Mouse (Mus musculus): ENCODE measurements at regions not wholly inside any gene's neighbourhood (a gene's known extent, or its start where the extent isn't known, plus 50 kb on each side); places are given as distances from the start of the nearest gene placed in this dataset.

DNA sequence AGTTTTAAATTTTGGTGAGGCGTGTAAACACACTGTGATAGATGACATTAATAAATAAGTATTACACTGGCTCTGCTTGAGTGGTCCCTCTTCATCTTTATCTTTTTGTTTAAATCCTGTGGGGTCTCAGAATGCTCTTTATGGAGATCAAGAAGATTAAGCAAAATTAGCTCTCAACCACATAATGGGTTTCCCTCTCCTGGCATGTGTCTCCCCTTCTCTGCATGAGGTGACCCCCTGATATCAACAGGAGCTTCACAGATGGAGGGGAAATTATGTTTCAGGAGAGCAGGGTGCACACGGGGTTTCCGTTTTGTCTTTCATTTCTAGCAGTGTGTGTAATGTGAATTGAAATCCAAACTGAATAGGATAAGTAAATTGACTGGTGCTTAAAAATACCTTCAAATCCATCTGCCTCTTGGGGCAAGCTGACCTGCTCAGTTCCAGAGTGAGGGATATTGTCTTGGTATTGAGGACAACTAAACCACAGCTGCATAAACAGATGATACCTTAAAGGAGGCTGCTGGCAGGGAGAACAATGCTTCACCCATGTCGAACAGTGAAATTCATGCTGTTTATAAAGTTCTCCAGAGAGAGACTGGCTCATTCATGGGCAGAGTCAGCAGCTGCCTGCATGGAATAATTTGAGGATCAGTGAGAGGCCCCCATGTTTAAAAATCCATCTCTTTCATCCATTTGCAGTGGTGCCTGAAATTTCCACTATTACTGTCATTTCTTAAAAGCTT lies 518.3 kb upstream of the Nr2f1 start:
- in situ Hi-C loops (cut with MboI, MseI), result no loop called here

DNA sequence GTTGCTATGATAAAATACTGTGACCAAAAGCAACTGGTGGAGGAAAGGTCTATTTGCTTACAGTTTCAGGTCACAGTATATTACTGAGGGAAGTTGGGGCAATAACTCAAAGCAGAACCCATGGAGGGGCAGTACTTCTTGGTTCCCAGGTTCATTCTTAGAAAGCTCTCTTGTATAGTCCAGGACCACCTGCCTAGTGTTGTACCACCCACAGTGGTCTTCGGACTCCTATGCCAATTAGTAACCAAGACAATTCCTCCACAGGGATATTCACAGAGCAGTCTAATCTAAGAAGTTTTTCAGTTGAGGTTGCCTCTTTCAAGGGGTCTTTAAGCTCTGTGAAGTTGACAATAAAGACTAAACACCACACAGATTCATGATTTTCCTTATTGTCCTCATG lies 517.6 kb upstream of the Nr2f1 start:
- in situ Hi-C loops (cut with MboI, MseI), result no loop called here

DNA sequence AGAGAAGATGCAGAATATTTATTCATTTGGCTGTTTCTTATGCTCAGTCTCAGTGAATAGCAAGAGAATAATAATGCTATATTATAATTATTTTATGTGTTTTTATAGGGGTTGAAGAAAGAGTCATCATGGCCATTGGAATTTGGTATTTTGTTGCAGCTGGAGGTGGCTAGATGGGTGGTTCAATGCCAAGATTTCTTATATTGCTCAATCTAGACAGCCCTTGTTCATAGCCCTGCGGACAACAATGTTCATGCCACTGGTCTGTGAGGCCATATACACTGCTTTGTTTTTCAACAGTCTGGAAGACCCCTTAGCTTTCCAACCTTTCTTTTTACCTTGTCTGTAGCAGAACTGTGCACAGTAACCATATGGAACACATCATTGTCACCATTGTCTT lies 505.1 kb upstream of the Nr2f1 start:
- in situ Hi-C loops (cut with MboI, MseI), result no loop called here

DNA sequence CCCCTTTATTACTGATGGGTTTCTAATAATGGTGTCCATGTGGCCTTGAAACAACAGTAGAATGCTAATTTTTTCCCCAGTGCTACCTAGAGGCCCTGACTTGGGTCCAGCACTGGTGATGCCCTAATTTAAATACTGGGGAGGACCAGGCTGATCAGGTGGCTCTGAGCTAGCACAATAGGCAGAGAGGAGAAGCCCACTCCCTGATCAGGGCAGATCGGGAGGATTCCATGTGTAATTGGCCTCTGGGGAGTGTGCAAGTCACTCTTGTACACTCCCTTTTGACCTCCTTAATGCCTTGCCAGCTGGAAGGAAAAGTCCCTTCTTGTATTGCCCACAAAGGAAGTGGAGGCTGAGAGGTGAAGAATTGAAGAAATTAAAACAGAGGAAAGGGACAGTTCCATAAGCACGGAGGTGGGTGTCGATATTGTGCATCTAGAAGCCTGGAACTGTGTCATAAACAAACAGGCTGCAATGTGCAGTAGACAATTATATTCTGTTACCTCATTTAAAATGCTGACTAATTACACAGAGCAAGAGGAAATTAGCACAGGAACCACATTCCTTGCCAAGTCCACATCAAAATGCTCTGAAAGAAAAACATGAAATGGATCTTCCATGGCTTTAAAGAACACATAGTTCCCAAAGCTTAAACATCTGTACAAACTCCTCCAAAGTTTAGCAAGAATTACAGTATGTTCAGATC lies 498.4 kb upstream of the Nr2f1 start:
- in situ Hi-C loops (cut with MboI, MseI), result no loop called here

DNA sequence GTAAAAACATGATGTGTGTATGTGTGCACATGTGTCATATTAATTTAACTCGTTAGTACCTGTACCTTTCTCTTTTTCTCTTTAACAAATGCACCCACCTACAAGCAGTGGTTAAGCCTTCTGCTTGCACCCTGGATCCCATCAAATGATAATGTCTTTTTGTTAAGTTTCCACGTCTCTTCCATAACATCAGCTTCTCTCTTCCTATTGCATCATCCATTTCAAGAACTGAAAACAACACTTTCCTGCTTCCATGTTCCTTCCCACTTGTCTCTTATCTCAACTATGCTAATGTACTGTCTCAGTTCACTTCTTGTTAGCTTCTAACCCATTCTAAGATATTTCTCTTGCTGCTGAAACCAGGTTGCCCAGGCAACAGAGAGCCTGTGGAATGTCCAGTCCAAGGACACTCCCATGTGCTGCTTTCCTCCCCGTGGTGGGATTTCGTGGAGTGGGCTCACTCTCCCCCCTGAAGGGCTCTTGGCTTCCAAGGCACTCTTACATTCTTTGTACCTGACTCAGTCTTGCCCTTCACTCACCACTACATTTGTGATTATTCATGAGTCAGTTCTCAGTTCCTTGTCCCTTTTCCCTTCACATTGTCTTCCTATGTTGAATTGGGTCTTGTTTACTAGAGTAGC lies 479.8 kb upstream of the Nr2f1 start:
- in situ Hi-C loops (cut with MboI, MseI), result loop anchor here (10.0 kb wide), 1 partner anchor 625 kb away; no protein-coding TSS in a partner anchor

DNA sequence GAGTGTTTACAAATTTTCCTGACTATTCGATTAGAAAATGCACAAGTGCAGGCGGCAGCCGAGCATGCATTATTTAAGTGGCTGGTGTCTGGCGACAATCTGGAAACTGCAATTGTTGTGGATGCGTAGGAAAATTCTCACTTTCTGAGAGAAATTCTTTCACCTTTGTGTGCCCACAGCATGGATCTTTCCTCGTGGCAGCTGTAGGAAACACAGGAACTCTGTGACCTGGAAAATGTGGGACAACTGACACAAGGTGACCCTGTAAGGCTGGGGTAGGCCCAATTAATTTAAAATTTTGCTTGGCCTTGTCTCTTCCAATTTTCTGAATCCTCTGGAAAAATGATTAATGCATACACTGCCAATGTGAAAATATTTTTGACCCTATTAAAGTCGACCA lies 478.7 kb upstream of the Nr2f1 start:
- in situ Hi-C loops (cut with MboI, MseI), result loop anchor here (10.0 kb wide), 1 partner anchor 623 kb away; no protein-coding TSS in a partner anchor

DNA sequence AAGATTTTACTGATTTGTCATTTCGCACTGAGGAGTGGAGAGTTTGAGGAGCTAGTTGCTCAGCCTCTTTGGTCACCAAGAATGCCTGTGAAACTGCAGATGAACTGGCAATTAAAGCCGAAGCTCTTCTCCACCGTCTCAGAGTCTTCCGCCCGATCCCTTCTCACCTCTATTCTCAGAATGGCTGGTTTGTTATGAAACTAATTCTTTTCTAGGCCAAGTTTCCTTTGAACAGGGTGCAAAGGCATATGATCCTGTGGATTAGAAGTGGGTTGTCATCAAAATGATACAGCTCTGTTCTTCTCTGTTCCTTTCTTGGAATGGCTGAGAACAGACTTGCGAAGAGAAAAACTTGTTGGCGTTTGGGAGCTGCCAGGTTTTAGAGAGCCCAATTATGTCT lies 458.7 kb upstream of the Nr2f1 start:
- in situ Hi-C loops (cut with MboI, MseI), result no loop called here

DNA sequence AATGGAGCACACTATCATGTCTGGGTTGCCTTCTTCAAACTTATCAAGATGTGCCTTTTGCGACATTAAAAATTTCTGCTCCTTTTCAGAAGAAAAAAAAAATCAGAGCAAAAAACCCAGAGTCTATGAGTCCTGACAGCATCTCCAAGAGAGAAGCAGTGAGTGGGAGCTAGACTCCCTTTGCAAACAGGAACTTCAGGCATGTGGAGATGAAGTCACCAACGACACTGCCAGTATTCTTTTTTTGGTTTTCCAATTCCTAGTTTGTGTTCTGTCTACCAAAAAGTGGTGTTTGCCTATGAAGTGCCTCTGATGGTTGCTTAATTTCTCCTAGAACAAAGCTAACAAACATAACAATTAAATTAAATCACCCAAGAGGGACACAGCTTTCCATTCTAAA lies 457.2 kb upstream of the Nr2f1 start:
- in situ Hi-C loops (cut with MboI, MseI), result no loop called here

DNA sequence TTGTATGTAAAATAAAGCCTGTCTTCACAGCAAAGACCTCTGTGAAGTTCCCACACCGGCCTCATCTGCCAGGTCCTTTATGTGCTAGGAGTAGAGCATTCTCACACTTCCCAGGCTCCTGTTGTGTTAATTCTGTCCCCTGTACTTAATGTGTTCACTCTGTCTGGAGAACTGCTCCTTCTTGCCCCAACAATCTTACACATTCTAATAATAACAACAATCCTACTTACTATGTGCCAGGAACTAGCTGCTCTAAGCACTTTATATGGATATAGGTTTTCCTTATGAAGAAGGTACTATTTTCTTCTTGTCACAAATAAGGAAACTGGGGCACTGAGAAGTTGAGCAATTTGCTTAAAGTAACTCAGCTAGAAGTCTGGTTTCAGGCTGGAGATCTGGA lies 456.6 kb upstream of the Nr2f1 start:
- in situ Hi-C loops (cut with MboI, MseI), result no loop called here

DNA sequence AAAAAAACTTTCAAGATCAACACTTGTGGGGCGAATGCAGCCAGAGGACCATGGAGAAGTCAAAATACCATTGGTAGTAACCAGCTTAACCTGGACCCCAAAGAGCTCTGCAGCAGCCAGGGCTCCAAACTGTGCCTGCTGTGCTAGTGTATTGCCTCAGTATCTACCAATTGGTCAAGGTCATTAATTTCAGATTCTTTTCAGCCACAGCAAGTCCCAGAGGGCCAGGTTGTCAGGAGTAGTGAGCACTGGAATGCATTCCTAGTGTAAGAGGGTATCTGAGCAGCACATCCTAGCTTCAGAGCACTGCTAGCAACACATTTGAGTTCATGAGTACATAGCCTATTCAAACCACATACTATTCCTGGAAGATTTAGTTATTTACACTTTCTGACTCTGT lies 451.3 kb upstream of the Nr2f1 start:
- in situ Hi-C loops (cut with MboI, MseI), result no loop called here

DNA sequence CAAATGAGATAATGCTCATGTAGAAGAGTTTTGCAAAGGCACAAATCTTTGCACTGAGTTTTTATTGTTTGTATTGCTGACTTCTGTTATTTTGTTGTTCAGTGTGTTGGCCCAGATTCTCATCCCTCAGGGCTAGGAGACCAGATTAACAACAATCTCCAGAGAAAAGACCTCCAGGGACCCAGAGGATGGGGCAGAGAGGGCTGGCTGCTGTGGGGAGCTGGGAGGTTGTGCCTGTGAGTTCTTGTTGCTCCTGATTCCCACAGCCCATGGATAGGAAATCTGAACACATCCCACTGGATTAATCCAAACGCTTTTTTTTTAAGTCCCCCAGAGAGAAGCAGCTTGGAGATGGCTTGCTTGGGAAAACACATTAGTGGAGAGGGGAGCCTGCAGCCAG lies 445.0 kb upstream of the Nr2f1 start:
- in situ Hi-C loops (cut with MboI, MseI), result no loop called here

DNA sequence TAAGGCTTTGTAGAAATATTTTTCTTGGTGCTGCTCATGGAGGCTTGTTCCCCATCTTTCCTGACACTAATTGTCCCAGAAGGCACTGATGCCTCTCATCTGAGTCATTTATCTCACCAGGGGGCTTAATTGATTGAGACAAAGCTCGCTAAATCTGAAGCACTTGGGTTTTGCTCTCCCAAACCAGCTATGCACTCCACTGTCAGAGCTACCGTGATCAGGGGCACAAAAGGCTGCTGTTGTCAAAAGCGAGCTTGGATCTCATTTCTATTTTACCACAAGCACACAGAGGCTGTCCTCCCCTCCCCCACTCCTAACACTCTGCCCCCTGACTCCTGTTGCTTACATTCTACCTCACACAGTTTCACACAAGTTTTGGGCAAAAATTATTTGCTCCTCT lies 443.5 kb upstream of the Nr2f1 start:
- in situ Hi-C loops (cut with MboI, MseI), result no loop called here

DNA sequence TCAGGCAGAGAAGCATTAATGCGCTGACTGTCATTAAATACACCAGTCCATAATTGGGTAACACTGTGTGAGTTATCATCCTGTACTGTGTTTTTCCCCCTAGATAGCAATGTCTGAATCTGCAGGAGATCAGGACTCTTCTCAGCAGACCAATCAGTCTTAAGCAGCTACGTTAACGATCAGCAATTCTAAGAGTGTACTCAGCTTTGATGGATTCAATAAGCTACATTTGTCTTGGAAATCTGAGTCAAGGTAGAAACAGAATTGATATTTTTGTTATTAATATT lies 442.8 kb upstream of the Nr2f1 start:
- in situ Hi-C loops (cut with MboI, MseI), result no loop called here

DNA sequence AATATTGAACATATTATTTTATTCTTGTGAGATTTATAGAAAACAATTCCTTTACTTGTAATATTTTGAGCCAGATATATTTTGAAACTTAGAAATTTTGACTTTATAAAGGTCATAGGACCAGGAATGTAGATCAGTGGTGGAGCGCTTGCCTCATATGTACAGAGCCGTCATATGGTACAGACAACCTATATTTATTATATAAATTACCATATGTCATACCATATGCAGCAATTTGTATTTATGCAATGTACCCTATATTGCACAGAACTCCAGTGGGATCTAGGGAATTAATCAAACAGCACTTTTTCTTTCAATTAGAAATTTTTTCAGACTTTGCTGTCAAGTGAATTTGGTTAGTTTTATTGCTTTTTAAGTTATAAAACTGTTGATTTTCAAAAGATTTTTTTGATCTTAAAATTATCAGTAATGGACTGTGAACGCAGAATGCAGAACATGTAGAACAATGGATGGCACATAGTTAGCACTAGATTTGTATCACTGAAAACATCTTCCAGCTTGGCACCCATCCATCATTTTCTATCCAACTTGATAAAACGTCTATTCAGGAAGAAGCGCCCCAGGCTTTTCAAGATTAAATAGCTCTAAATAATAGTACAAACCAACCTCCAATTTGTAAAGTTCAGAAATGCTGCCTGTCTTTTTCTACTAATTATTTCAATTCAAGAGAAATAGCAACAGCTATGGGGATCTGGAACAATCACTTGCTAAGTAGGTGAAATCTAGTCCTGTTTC lies 442.3 kb upstream of the Nr2f1 start:
- in situ Hi-C loops (cut with MboI, MseI), result no loop called here

DNA sequence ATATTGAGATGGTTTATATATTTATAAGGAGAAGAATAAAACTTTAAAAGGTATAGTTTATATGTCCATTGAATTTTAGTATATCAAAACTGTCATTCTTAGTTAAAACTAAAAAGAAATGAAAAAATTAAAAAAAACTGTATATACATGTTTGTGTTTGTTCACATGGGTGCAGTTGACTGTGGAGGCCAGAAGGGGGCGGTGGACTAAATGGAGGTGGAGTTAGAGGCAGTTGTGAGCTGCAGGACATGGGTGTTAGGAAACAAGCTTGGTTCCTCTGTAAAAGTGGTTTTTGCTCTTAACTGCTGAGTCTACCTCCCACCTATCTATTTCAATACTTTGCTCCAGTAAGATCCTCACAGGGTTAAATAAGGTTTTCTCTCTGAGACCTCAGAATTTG lies 440.8 kb upstream of the Nr2f1 start:
- in situ Hi-C loops (cut with MboI, MseI), result no loop called here

DNA sequence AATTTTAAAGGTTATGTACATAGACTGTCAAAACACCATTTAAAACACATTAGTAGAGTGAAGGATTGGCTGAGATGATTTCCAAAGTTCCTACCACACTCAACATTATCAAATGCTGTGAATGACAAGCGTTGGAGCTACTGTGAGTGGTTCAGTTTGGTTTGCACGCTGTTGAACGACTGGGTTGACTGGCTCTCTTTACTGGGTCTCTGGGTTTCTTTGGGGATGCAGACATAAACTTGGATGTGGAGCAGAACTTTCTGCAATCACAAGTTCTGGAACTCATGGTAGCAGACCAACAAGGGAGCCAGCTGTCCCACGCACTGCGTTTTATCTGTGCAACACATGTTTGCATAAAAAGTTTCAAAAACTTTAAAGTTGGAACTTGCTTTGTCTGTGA lies 438.9 kb upstream of the Nr2f1 start:
- in situ Hi-C loops (cut with MboI, MseI), result no loop called here

DNA sequence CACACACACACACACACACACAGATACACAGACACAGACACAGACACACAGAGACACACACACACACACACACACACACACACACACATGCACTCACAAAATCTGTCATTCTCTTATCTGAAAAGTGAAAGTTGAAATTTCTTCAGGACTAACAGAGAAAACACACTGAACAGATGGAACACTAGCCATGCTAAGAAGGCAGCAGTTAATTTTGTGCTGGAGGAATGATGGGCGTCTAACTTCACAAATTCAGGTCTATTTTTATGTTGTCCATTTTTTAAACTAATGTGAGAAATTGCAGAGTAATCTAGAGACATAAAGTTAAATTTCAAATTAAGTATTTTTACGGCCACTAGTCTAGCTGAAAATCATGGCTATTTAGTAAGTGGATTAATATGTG lies 432.1 kb upstream of the Nr2f1 start:
- in situ Hi-C loops (cut with MboI, MseI), result no loop called here

DNA sequence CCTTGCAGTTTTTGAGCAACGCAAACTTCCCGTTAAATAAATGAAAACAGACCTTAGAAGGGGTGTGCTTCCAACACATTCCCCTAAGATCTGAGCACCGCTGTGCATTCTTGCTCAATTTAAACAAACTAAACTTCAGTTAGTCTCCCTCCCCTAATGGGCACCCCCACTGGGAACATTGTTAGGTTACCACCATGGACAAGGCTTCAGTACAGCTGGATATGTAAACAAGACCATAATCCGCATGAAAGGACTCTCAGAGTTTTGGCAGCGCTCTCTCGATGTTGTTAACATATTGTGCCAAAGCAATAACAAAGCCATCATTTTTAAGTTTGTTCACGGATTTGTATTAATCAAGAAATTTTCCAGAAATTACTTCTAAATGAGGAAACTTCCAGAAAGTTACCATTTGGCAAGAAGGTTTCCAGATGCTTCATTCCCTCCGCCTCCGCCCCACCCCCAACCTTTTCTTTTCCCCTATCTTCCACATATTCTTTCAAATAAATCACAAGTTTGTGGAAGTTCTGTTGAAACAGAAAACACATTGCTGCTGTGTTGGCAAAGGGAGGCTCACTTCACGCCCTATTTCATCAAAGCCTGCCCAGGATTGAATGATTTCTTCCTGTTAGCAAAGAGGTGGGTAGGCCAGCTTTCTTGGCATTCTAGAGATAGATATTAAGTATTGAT lies 429.6 kb upstream of the Nr2f1 start:
- in situ Hi-C loops (cut with MboI, MseI), result no loop called here

DNA sequence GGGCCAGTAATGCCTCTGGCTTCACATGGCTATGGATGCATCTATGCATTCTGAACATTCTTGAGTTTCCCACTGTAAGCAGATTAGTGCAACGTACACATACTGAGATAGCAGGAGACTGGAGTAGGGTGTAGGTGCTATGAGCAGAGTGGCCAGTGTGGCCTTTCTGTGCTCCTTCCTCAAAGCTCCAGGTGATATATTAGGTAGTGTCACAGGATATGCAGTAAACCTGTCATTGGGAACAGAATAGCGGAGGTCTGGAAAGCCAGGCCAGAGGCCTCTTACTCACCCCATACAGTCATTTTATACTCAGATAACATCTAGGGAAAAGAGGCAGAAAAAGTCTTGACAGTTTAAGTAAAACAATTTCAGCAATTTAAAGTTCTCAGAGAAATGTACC lies 424.1 kb upstream of the Nr2f1 start:
- in situ Hi-C loops (cut with MboI, MseI), result no loop called here

DNA sequence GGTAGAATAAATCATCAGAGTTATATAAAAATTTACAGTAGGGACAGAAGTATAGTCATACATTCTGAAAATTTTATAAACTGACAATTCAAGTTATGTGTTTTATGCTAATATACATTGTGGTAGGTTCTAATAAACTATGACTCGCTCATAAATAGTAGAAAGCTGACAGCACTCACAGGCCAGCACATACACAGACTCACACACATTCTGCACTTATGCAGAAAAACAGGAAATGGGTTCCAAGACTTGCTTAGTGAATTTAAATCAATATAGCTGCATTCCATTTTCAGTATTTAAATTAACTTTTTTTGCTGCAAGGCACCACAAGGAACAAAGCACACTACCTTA lies 403.3 kb upstream of the Nr2f1 start:
- in situ Hi-C loops (cut with MboI, MseI), result no loop called here

DNA sequence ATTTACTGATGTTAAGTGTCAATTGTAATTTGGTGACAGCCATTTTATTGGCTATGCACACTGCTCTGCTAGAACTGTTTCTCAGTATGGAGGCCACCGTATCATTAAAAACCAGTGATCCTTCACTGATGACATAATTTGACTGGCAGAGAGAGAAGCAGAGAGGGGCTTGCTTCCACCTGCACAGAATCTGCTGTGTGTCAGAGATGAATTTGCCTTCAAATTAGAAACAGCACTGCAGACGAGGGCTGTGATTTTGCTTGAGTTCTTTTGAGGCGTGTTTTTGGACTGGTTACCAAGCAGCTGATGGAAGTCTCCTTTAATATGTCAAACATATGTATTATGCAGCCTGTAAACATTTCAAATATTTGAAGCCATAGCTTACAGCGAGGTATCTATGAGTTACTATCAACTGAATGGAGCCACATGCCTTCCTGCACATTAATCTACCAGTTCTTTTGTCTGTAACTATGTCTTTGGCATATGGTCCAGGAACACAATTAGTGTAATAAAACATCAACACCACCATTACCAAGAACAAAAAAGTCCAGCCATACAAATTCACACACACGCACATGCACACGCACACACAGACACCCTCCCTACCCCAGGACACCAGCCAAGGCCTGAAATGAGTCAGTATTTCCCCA lies 402.8 kb upstream of the Nr2f1 start:
- in situ Hi-C loops (cut with MboI, MseI), result no loop called here

Data from T-helper 2 cell (primary cell).